Mouse (Mus musculus) left cerebral cortex, adult 8-10 months (tissue): ENCODE results near the gene Apaf1. TPM values are rescaled to one million over a fixed set of nuclear protein-coding genes. Genes with fewer than 3 reads are reported as not detected.

Source experiments
- DNase-seq, 2 experiments: peaks; one replicate each; pipeline ENCODE4 v3.0.0; 2022; ENCODE audit warnings: low spot score in 2 of 2
- total RNA-seq, 4 experiments: library from RNA; stranded (reverse); gene quantifications; 2 replicates each; pipeline ENCODE4 v1.2.4; 2022

The Apaf1 gene
- total RNA-seq, 4 experiments from 2014 or later = 10.6 to 12.7 (median 11.9) TPM

GRCm38 (mm10) chr10:91083393-91083927 is 890 bp upstream of the Apaf1 start:
- no peak for DNase-seq

DNA sequence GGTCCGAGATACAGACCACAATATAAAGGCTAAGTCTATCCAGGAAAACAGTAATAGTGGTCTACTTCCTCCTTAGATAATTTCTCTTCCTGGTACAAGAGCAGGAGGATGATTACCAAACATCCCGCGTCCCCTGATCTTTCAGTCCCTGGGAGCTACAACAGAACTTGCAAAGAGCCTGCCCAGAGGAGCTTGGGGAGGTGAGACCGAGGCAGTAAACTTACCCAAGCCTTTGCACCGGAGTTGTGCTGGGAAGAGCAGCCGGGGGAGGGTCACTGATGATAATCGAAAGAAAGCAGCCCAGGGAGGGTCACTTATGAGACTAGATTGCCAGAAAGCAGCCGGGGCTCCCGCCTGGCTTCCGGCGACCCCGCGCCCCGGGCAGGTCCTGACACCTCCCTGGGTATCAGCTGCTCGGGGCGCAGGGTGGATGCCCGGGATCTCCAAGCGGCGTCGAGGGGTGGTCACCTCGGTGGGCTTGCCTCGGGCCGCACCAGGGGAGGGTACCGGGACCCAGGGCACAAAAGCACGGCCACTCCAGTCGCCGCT is 537 bp downstream of the Apaf1 start:
- no peak for DNase-seq

DNA sequence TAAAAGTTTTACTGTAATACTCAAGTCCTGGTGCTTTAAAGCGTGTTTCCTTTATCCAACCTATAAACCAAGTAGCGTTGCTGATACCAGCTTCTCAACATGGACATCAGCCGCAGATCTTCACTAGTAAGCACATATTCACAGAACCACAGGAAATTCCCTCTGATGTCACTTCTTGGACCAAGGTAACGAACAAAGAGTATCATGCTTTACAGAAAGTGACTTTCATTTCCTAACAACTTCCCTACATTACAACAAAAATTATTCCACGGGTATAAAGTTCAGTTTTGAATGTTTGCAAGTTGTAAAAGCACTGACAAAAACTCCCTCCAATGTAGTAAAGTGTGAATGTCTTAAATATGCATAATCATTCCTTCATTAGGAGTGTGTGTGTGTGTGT is 2.0 kb downstream of the Apaf1 start:
- no peak for DNase-seq

GRCm38 (mm10) chr10:91076667-91077066 is 5.9 kb downstream of the Apaf1 start:
- no peak for DNase-seq

DNA sequence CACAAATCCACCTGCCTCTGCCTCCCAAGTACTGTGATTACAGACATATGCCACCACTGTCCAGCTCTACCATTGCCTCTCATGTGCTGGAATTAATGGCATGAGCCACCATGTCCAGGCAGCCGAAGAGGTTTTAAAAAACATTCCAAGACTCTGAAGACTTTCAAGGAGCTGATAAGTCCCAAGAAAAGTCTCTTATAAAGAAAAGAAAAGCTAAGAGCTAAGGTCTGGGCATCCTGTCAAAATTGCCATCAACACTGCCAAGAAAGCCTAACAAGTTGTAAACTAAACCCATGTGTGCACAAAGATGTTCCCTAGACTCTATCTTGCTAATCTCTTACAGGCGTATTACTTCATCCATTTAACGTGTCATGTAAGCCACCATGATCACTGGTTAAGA is 9.2 kb downstream of the Apaf1 start:
- DNase-seq = no peak

DNA sequence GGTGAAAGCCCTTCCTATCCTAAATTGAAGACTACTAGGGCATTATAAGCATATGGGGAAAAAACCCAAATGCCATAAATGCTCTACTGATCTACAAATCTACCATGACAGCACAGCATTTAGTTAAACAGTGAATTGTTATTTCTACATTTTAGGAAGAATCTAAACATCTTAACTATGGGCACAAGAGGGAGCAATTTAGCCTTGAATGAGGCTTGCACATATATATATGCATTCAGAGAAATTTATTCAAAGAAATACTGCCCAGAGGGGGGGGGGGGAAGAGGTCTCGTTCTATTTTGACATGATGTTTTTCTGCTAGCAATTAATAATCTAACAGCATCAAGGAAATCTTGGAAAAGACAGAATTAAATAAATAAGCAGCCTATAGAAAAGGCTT is 10.8 kb downstream of the Apaf1 start:
- no peak for DNase-seq

GRCm38 (mm10) chr10:91062355-91062754 is 20.2 kb downstream of the Apaf1 start:
- no peak for DNase-seq

DNA sequence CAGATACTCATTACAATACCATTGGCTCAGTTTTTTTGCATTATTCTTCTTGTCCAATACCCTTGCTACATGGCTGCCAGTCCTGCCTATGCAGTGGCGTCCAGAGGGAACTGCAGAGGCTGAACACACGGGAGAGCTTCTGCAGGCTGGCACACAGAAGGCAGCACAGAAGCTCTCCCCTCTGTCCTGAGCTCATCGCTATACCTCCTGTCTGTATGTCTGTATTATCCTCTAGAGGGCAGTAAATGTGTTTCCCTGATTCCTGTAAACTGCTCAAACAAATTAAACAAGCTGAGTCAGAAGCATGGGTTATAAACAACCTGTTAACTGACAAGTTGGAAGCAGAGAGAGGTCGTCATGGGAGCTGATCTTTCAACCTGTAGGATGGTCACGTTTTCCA is 21.8 kb downstream of the Apaf1 start:
- no peak for DNase-seq

DNA sequence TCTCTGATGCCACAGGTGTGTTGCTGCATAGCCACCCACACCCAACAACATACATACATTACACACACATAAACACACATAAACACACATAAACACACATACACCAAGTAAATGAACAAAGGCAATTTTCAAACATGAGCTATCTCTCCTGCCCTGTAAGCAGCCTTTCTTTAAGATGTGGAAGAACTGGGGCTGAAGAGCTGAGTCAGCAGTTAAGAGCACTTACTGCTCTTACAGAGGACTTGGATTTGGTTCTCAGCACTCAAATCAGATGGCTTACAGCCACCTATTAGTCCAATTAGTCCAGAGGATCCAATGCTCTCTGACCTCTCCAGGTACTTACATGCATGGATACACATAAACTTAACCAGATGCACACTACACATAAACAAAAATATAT is 29.8 kb downstream of the Apaf1 start:
- no peak for DNase-seq

DNA sequence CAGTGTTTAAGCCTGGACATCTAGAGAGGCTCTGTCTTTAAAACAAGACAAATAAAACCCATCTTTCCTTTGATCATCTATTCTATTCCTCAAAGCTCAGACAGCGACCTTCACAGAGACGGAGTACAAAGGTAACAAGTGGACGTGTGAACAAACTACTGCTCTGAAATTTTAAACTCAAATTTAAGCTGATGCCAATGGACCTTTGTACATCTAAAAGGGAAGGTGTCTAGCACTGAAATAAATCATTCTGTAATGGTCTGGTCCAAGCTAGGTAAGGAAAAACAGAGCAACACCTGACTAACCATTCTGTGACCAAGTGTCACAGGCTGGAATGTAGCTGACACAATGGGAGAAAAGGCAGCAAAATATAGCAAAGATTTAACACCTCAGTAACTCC is 31.4 kb downstream of the Apaf1 start:
- no peak for DNase-seq

GRCm38 (mm10) chr10:91049696-91050095 is 32.9 kb downstream of the Apaf1 start:
- no peak for DNase-seq

DNA sequence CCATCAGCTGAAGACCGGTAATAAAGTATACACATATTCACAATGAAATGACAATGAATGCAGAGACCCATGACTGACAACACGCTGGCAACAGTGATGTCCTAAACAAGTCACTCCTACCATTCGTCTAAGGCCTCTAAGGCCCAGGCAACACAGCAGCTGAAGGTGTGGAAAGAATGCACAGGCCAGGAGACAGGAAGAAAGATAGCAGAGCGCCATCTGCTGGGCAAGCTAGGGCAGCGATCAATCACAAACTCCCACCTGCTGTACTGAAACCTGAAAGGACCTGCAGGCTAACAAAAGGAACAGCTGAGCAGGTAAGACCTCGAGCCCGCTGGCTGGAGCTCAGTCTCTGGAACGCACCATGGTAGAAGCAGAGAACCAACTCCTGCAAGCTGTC is 48.6 kb downstream of the Apaf1 start:
- DNase-seq = peak; percentile 42 to 52

GRCm38 (mm10) chr10:91032399-91032798 is 50.2 kb downstream of the Apaf1 start:
- peak; percentile 71 to 82 for DNase-seq

GRCm38 (mm10) chr10:91031176-91031575 is 51.4 kb downstream of the Apaf1 start:
- DNase-seq = no peak

- no peak for DNase-seq
These were observed 53.5 kb downstream of the Apaf1 start for GRCm38 (mm10) chr10:91029002-91029539.

- DNase-seq = no peak
These were observed 54.6 kb downstream of the Apaf1 start for GRCm38 (mm10) chr10:91027964-91028363.

- no peak for DNase-seq
These were observed 55.1 kb downstream of the Apaf1 start for GRCm38 (mm10) chr10:91027468-91027867.

DNA sequence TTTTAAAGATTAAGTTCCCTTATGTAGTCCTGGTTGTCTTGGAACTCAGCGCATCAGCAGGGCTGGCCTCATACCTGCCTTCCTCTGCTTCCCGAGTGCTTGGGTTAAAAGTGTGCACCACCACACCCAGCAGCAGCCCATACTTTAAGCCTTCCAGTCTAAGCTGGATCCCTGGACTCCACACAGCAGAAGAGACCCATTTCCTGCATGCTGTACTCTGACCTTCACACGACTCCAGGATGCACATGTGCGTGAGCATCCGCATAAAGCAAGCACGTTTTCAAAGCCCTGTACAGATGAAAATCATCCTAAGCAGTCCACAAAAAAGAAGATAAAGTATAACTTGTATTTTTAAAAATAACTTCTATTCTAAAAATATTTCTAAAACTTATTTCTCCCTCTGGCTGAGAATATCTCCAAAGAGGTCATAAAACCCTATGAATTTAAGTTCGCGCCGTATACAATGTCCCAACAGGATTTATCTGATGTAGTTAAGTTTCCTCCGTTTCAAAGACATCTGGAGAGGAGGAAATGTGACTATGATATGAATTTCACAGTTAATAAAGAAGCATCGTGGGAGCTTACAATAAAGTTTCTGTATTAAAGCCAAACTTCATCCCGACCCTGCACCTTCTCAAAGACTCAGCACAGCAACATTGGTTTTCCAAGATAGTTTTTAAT is 76.6 kb downstream of the Apaf1 start:
- no peak for DNase-seq

GRCm38 (mm10) chr10:91001421-91001820 is 81.1 kb downstream of the Apaf1 start:
- no peak for DNase-seq

DNA sequence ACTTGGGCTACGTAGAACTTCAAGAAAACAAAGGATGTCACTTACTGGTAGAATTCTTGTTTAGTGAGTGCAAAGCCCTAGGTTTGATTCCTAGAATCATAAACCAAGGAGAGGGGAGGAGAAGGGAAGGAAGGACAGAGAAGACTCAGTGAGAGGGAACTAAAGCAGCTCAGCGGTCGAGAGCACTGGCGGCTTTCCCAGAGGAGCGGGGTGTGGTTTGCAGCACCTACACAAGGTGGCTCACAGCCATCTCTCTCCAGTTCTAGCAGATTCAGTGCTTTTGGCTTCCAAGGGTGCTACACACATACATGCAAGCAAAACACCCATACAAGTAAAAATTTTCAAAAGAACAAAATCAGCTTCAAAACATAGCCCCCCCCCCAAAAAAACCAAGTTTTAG is 82.7 kb downstream of the Apaf1 start:
- DNase-seq = peak in 1 of 2 experiments; percentile 63

- no peak for DNase-seq
These were observed 88.7 kb downstream of the Apaf1 start for GRCm38 (mm10) chr10:90993869-90994268.

DNA sequence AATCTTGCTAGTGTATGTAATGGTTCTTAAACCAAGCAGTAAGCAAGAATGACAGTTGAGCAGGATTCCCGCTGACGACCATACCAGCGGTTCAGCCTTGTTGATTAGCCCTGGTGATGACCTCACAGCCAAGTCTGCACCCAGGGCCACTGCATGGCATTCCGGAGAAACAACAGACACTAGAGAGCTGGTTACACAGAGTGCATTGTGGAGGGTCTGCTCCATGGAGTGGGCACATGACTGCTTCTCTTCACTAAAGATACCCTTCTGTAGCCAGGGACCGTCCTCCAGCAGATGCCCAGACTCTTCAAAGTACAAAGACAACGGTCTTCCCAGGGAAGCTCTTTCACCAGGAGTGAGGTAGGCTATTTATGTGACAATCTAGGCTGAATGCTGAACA is 90.3 kb downstream of the Apaf1 start:
- no peak for DNase-seq

- DNase-seq = no peak
These were observed 92.2 kb downstream of the Apaf1 start for GRCm38 (mm10) chr10:90990340-90990739.
